Mouse (Mus musculus) heart, postnatal 0 days (tissue): ENCODE results near the gene Nrtn. TPM values are rescaled to one million over a fixed set of nuclear protein-coding genes. Genes with fewer than 3 reads are reported as not detected.
A peak's percentile ranks its signal among the peaks of the same experiment; 100 is the strongest.

Source experiments
- ATAC-seq: fragments of 200-750 bp; cut with Nextera tagmentation; 2 replicates; pipeline ENCODE4 v1.8.0; 2017; ENCODE audit warnings: low read depth, moderate number of reproducible peaks, moderate library complexity; ENCODE audit not compliant: insufficient read depth
- DNase-seq: peaks from one replicate; pipeline ENCODE4 v3.0.0-alpha.2; 2016; ENCODE audit warnings: low spot score
- H3K27ac ChIP-seq: fragments of 300-500 bp; sonication (generic); 2 replicates; pipeline ENCODE4 v1.5.1; 2014; ENCODE audit warnings: low read depth, mild to moderate bottlenecking
- H3K27me3 ChIP-seq: fragments of 300-500 bp; sonication (generic); 2 replicates; pipeline ENCODE4 v1.6.1; 2014; ENCODE audit warnings: low read length, mixed read lengths; ENCODE audit not compliant: control insufficient read depth, insufficient read depth
- H3K36me3 ChIP-seq: fragments of 300-500 bp; sonication (generic); replicated peaks from 2 replicates; pipeline ENCODE4 v1.6.1; 2014; ENCODE audit warnings: low read length, mixed read lengths; ENCODE audit not compliant: control insufficient read depth, insufficient read depth
- H3K4me1 ChIP-seq: fragments of 300-500 bp; sonication (generic); 2 replicates; pipeline ENCODE4 v1.6.1; 2014; ENCODE audit warnings: antibody characterized with exemption; ENCODE audit not compliant: control insufficient read depth, insufficient read depth
- H3K4me2 ChIP-seq: fragments of 300-500 bp; sonication (generic); 2 replicates; pipeline ENCODE4 v1.6.1; 2014; ENCODE audit warnings: low read depth, mild to moderate bottlenecking, low read length, moderate library complexity
- H3K4me3 ChIP-seq: fragments of 300-500 bp; sonication (generic); 2 replicates; pipeline ENCODE4 v1.5.1; 2014; ENCODE audit warnings: low read depth, low read length
- H3K9ac ChIP-seq: fragments of 300-500 bp; sonication (generic); replicated peaks from 2 replicates; pipeline ENCODE4 v1.6.1; 2014; ENCODE audit warnings: low read depth, low read length, mixed read lengths
- H3K9me3 ChIP-seq: fragments of 300-500 bp; sonication (generic); replicated peaks from 2 replicates; pipeline ENCODE4 v1.6.1; 2016; ENCODE audit warnings: low read length; ENCODE audit not compliant: control insufficient read depth
- CTCF ChIP-seq: IDR thresholded peaks from 2 replicates; pipeline ENCODE4 v1.5.1; 2016; ENCODE audit warnings: antibody characterized with exemption, control low read depth, low read depth
- EP300 ChIP-seq: IDR thresholded peaks from 2 replicates; pipeline ENCODE4 v1.6.1; 2016; ENCODE audit warnings: antibody characterized with exemption, low read depth
- WGBS: fragments of 180-500 bp; shearing (Covaris S2); extraction: QIAGEN DNeasy Blood & Tissue Kit; methylation state at CpG from one replicate; pipeline ENCODE4 v1.1.7; 2014; 5-methylcytosine and 5-hydroxymethylcytosine counted together
- polyA plus RNA-seq: library from polyadenylated mRNA; unstranded; fragments of >200 nt; fragmentation: Nextera tagmentation; extraction: Ambion mirVana; gene quantifications from 2 replicates; pipeline ENCODE4 v1.2.1, GENCODE M21; 2015
- total RNA-seq: library from RNA; depleted of rRNA; stranded (reverse); fragments of >200 nt; gene quantifications from 2 replicates; pipeline ENCODE4 v1.2.3, GENCODE M21; 2014; ENCODE audit warnings: low replicate concordance

Nrtn gene
- total and polyA plus RNA-seq, 2 experiments from 2014 or later = 33.9 to 83.1 TPM

- Histone ChIP-seq H3K9me3 (no peaks in the 10 kb centered on the region), H3K4me3 (peak overlapping the region; percentile 77), H3K36me3 (peaks cover 14% of the 10 kb centered on the region), H3K9ac (peak overlapping the region; percentile 54; the same call in 1 of the 2 replicates), H3K4me1 (peaks cover 14% of the 10 kb centered on the region), H3K4me2 (peak overlapping the region; percentile 79), H3K27ac (peak overlapping the region; percentile 84), H3K27me3 (no peaks in the 10 kb centered on the region)
- DNase-seq = peak; percentile 97
- under 1% methylated on average over 54 of the region's 55 CpGs for WGBS
- ATAC-seq = peak; percentile 92
- TF ChIP-seq CTCF = no peak
- TF ChIP-seq EP300 = no peak
Observed at GRCm38 (mm10) chr17:56716655-56717362, 40.5 kb downstream of the Nrtn start.

GRCm38 (mm10) chr17:56715914-56716654 lies 41.2 kb downstream of the Nrtn start:
- Histone ChIP-seq H3K27me3 (no peaks in the 10 kb centered on the region), H3K9me3 (no peaks in the 10 kb centered on the region), H3K36me3 (peaks cover 15% of the 10 kb centered on the region), H3K27ac (peak overlapping the region; percentile 55; the same call in 1 of the 2 replicates), H3K9ac (peak overlapping the region; percentile 54; the same call in 1 of the 2 replicates), H3K4me1 (peaks cover 14% of the 10 kb centered on the region), H3K4me2 (peak overlapping the region; percentile 79), H3K4me3 (peak overlapping the region; percentile 77)
- ATAC-seq = no peak
- TF ChIP-seq CTCF (no peak), EP300 (no peak)
- WGBS = 25% methylated on average over 22 of the region's 22 CpGs
- no peak for DNase-seq

GRCm38 (mm10) chr17:56715360-56715759 lies 42.0 kb downstream of the Nrtn start:
- Histone ChIP-seq H3K4me2 (no peak overlapping the region), H3K9ac (no peak overlapping the region), H3K4me1 (peaks cover 14% of the 10 kb centered on the region), H3K9me3 (no peaks in the 10 kb centered on the region), H3K27ac (no peak overlapping the region), H3K27me3 (no peaks in the 10 kb centered on the region), H3K36me3 (peaks cover 22% of the 10 kb centered on the region), H3K4me3 (no peak overlapping the region)
- TF ChIP-seq CTCF (no peak), EP300 (no peak)
- 63% methylated on average over 11 of the region's 11 CpGs for WGBS
- DNase-seq (no peak), ATAC-seq (no peak)

- WGBS = 92% methylated on average over 3 of the region's 3 CpGs
Observed at GRCm38 (mm10) chr17:56709708-56710107, 47.6 kb downstream of the Nrtn start.

GRCm38 (mm10) chr17:56708692-56709091 lies 48.6 kb downstream of the Nrtn start:
- Histone ChIP-seq H3K27me3 (no peaks in the 10 kb centered on the region), H3K4me3 (no peak overlapping the region), H3K9ac (no peak overlapping the region), H3K27ac (no peak overlapping the region), H3K4me1 (no peaks in the 10 kb centered on the region), H3K9me3 (no peaks in the 10 kb centered on the region), H3K4me2 (no peak overlapping the region), H3K36me3 (peaks cover 89% of the 10 kb centered on the region)
- ATAC-seq (no peak), DNase-seq (no peak)
- WGBS = 81% methylated on average over 4 of the region's 4 CpGs
- no peak for TF ChIP-seq CTCF
- TF ChIP-seq EP300 = no peak

More at GRCm38 (mm10) chr17:56709708-56710107, 47.6 kb downstream of the Nrtn start:
- H3K27ac ChIP-seq = no peak overlapping the region
- no peak overlapping the region for H3K9ac ChIP-seq
- H3K4me1 ChIP-seq = no peaks in the 10 kb centered on the region
- no peak overlapping the region for H3K4me2 ChIP-seq
- H3K4me3 ChIP-seq = no peak overlapping the region
- DNase-seq (no peak), ATAC-seq (no peak)
- no peaks in the 10 kb centered on the region for H3K9me3 ChIP-seq
- TF ChIP-seq CTCF (no peak), EP300 (no peak)
- peaks cover 79% of the 10 kb centered on the region for H3K36me3 ChIP-seq
- no peaks in the 10 kb centered on the region for H3K27me3 ChIP-seq
